Mouse (Mus musculus) C2C12 (cell line): ENCODE measurements around the gene Znrd1as.

Experiments used
- CEBPB ChIP-seq: IDR thresholded peaks from one replicate; pipeline ENCODE4 v1.6.1; 2011; ENCODE audit warnings: low read depth, mild to moderate bottlenecking, control low read depth, moderate library complexity
- CTCF ChIP-seq: IDR thresholded peaks from one replicate; pipeline ENCODE4 v1.5.1; 2011; ENCODE audit not compliant: control insufficient read depth, insufficient read depth, insufficient read length
- MAX ChIP-seq: IDR thresholded peaks from one replicate; pipeline ENCODE4 v1.6.1; 2011; ENCODE audit warnings: mild to moderate bottlenecking, control low read depth
- MYOD1 ChIP-seq: IDR thresholded peaks from one replicate; pipeline ENCODE4 v1.6.1; 2011; ENCODE audit warnings: low read depth; ENCODE audit not compliant: control insufficient read depth, insufficient read length
- MYOG ChIP-seq: IDR thresholded peaks from one replicate; pipeline ENCODE4 v1.6.1; 2011; ENCODE audit not compliant: control insufficient read depth, insufficient read length; ENCODE audit errors: extremely low read depth
- USF1 ChIP-seq: IDR thresholded peaks from one replicate; pipeline ENCODE4 v1.6.1; 2011; ENCODE audit warnings: low read depth, mild to moderate bottlenecking, control low read depth, moderate library complexity

GRCm38 (mm10) chr17:36997033-36997735, 38.8 kb downstream of the Znrd1as start:
- TF ChIP-seq CEBPB, result no peak
- TF ChIP-seq CTCF, result peak; percentile 62
- TF ChIP-seq MYOG, result no peak
- no peak for TF ChIP-seq MAX
- no peak for TF ChIP-seq USF1
- TF ChIP-seq MYOD1, result no peak
